Comparison of ENCODE assay signal across 8 mouse cellular contexts in the genomic region with DNA sequence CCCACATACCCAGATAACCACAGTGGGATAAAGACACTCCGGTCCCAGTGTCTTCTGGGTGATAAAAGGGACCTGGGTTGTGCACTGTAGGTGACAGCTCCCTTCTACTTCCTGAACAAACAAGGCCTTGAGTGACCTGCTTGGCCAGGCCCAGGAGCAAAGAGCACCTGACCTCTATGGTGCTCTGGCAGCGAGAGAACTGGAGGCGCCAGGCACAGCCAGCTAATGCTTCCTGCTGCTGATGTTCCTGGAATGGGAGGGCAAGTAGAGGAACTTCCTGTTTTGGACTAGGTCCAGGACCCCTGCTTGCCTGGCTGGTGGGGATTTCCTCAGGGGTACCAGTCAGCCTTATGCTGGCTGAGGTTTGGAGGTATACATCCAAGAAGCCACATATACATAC. TPM values are rescaled to one million over a fixed set of nuclear protein-coding genes. Genes with fewer than 3 reads are reported as not detected.
DNase-seq lines count a peak whose midpoint lies in the region; ATAC-seq and TF ChIP-seq lines count a peak whose summit lies in the region.

No protein-coding gene starts in this region.

- no peaks in the 10 kb centered on the region for H3K27me3 ChIP-seq in heart, embryonic 16.5 days (ENCODE audit: control insufficient read depth, insufficient read depth, low read length)
- H3K27me3 ChIP-seq in neural tube, embryonic 13.5 days: no peaks in the 10 kb centered on the region
- no peaks in the 10 kb centered on the region; the same call in none of the 2 replicates for H3K27me3 ChIP-seq in thymus, adult 2 months (ENCODE audit: control insufficient read depth, insufficient read depth, low read length)

- peak overlapping the region; percentile 96 for H3K27ac ChIP-seq in heart, embryonic 16.5 days (ENCODE audit: low read length)
- H3K27ac ChIP-seq in neural tube, embryonic 13.5 days (replicated peaks): peak overlapping the region; percentile 76
- no peak overlapping the region for H3K27ac ChIP-seq in thymus, adult 2 months (ENCODE audit: control insufficient read depth, insufficient read depth, low read length)

- WGBS in heart, embryonic 16.5 days: 28% methylated on average over 3 of the region's 3 CpGs
- 69% methylated on average over 3 of the region's 3 CpGs for WGBS in neural tube, embryonic 13.5 days
- 76% methylated on average over 3 of the region's 3 CpGs for WGBS in thymus, adult 2 months

- peak; percentile 24 for DNase-seq in left cerebral cortex, postnatal 4 days
- no peak for DNase-seq in left cerebral cortex, adult 9 months (ENCODE audit: low spot score in 2 of 2)
- DNase-seq in kidney, postnatal 36 days: peak; percentile 80 to 83
- DNase-seq in c-Kit-positive CD71-positive TER-119-positive erythroid progenitor cells, embryonic 14.5 days (ENCODE audit: low spot score): no peak
- DNase-seq in thymus, adult 2 months: no peak
- DNase-seq in ovary, postnatal 36 days (ENCODE audit: low spot score): no peak

- H3K9me3 ChIP-seq in heart, embryonic 16.5 days (replicated peaks; ENCODE audit: control insufficient read depth, low read length): no peaks in the 10 kb centered on the region
- no peaks in the 10 kb centered on the region for H3K9me3 ChIP-seq in neural tube, embryonic 13.5 days

- intact Hi-C loops in left cerebral cortex, postnatal 4 days (cut with DNase I): no loop called here

- H3K4me3 ChIP-seq in heart, embryonic 16.5 days (ENCODE audit: low read length): no peak overlapping the region
- no peak overlapping the region for H3K4me3 ChIP-seq in neural tube, embryonic 13.5 days
- H3K4me3 ChIP-seq in thymus, adult 2 months (ENCODE audit: control insufficient read depth, insufficient read depth, low read length): no peak overlapping the region

- peak overlapping the region; percentile 64 for H3K4me2 ChIP-seq in heart, embryonic 16.5 days (ENCODE audit: low read depth, low read length)
- 0 out of 2 replicates have a peak overlapping the region, but pooled peaks have one; percentile 5 for H3K4me2 ChIP-seq in neural tube, embryonic 13.5 days

- peaks cover 67% of the 10 kb centered on the region for H3K4me1 ChIP-seq in heart, embryonic 16.5 days (ENCODE audit: control insufficient read depth, insufficient read depth, low read length)
- peaks cover 65% of the 10 kb centered on the region for H3K4me1 ChIP-seq in neural tube, embryonic 13.5 days (replicated peaks)
- H3K4me1 ChIP-seq in thymus, adult 2 months (replicated peaks; ENCODE audit: control insufficient read depth, insufficient read depth, low read length): peaks cover 16% of the 10 kb centered on the region

- no peak for TF ChIP-seq POLR2A in thymus, adult 2 months (IDR thresholded peaks at IDR 0.05; ENCODE audit: control insufficient read depth, extremely low read depth, insufficient read depth, low read length, poor library complexity)

- peaks cover 31% of the 10 kb centered on the region for H3K36me3 ChIP-seq in heart, embryonic 16.5 days (ENCODE audit: control insufficient read depth, insufficient read depth)
- peaks cover 43% of the 10 kb centered on the region for H3K36me3 ChIP-seq in neural tube, embryonic 13.5 days
- H3K36me3 ChIP-seq in thymus, adult 2 months (ENCODE audit: control insufficient read depth, insufficient read depth, low read length): no peaks in the 10 kb centered on the region

- no peak for TF ChIP-seq CTCF in thymus, adult 2 months (IDR thresholded peaks at IDR 0.05; ENCODE audit: borderline replicate concordance, control insufficient read depth, extremely low read depth, insufficient read depth, low read length, poor library complexity)

- ATAC-seq in heart, embryonic 16.5 days (replicated peaks; ENCODE audit: extremely low read depth, insufficient read depth, low FRiP score): no peak
- no peak for ATAC-seq in neural tube, embryonic 13.5 days (ENCODE audit: low read depth)

- peak overlapping the region; percentile 54 for H3K9ac ChIP-seq in heart, embryonic 16.5 days (ENCODE audit: low read length)
- peak overlapping the region; percentile 22; the same call in 1 of the 2 replicates for H3K9ac ChIP-seq in neural tube, embryonic 13.5 days

RNA-seq across cellular contexts. Expression of gene Plxnb2, which starts 10.5 kb away (rescaled TPM):
- total RNA-seq in left cerebral cortex, postnatal 4 days (2021): 100 to 1,000 TPM; 100 TPM
- 91.8 and 104 TPM in 2 replicates for polyA plus RNA-seq in heart, embryonic 16.5 days (2015; fragmentation: Nextera tagmentation; extraction: Ambion mirVana)
- polyA plus RNA-seq in neural tube, embryonic 13.5 days (2015; fragmentation: Nextera tagmentation; extraction: Ambion mirVana): 89.8 and 94.5 TPM in 2 replicates
- polyA plus RNA-seq in thymus, adult 2 months (2012; rRNA removed): 42.8 and 54.6 TPM in 2 replicates

RNA-seq across cellular contexts. Expression of gene Mapk11, which starts 20.7 kb away (rescaled TPM):
- total RNA-seq in left cerebral cortex, postnatal 4 days (2021): 10 to 100 TPM; 34.4 to 36.6 TPM
- 3.6 and 4.1 TPM in 2 replicates for polyA plus RNA-seq in heart, embryonic 16.5 days (2015; fragmentation: Nextera tagmentation; extraction: Ambion mirVana)
- polyA plus RNA-seq in neural tube, embryonic 13.5 days (2015; fragmentation: Nextera tagmentation; extraction: Ambion mirVana): 35.8 and 40.2 TPM in 2 replicates
- polyA plus RNA-seq in thymus, adult 2 months (2012; rRNA removed): 27.3 and 28.6 TPM in 2 replicates

RNA-seq across cellular contexts. Expression of gene Dennd6b, which starts 26.2 kb away (rescaled TPM):
- total RNA-seq in left cerebral cortex, postnatal 4 days (2021): 10 to 100 TPM; 46.6 to 49.4 TPM
- 18.9 and 19.0 TPM in 2 replicates for polyA plus RNA-seq in heart, embryonic 16.5 days (2015; fragmentation: Nextera tagmentation; extraction: Ambion mirVana)
- 68.9 and 71.8 TPM in 2 replicates for polyA plus RNA-seq in neural tube, embryonic 13.5 days (2015; fragmentation: Nextera tagmentation; extraction: Ambion mirVana)
- 42.3 and 50.1 TPM in 2 replicates for polyA plus RNA-seq in thymus, adult 2 months (2012; rRNA removed)

RNA-seq across cellular contexts. Expression of gene Mapk12, which starts 29.6 kb away (rescaled TPM):
- 1 to 10 TPM; 4.1 to 5.0 TPM for total RNA-seq in left cerebral cortex, postnatal 4 days (2021)
- 17.7 and 18.4 TPM in 2 replicates for polyA plus RNA-seq in heart, embryonic 16.5 days (2015; fragmentation: Nextera tagmentation; extraction: Ambion mirVana)
- polyA plus RNA-seq in neural tube, embryonic 13.5 days (2015; fragmentation: Nextera tagmentation; extraction: Ambion mirVana): 6.7 and 7.0 TPM in 2 replicates
- polyA plus RNA-seq in thymus, adult 2 months (2012; rRNA removed): 2.9 and 3.1 TPM in 2 replicates

RNA-seq across cellular contexts. Expression of gene Ppp6r2, which starts 41.3 kb away (rescaled TPM):
- 100 to 1,000 TPM; 163 to 165 TPM for total RNA-seq in left cerebral cortex, postnatal 4 days (2021)
- 18.2 and 21.3 TPM in 2 replicates for polyA plus RNA-seq in heart, embryonic 16.5 days (2015; fragmentation: Nextera tagmentation; extraction: Ambion mirVana)
- 64.8 and 76.9 TPM in 2 replicates for polyA plus RNA-seq in neural tube, embryonic 13.5 days (2015; fragmentation: Nextera tagmentation; extraction: Ambion mirVana)
- 299 and 592 TPM in 2 replicates for polyA plus RNA-seq in thymus, adult 2 months (2012; rRNA removed)

Comparison
In these comparisons a context has a peak if more than half of its experiments do, and no peak if none do; other contexts are left out.
1. DNase-seq: peak in left cerebral cortex, postnatal 4 days (single experiment) and kidney, postnatal 36 days (2 of 2); none in left cerebral cortex, adult 9 months (0 of 2), c-Kit-positive CD71-positive TER-119-positive erythroid progenitor cells, embryonic 14.5 days (single experiment), thymus, adult 2 months (single experiment) and ovary, postnatal 36 days (single experiment).